Mouse (Mus musculus) megakaryocyte, embryonic 14.5 days (primary cell): ENCODE measurements around the gene Prr5l. TPM values are rescaled to one million over a fixed set of nuclear protein-coding genes. Genes with fewer than 3 reads are reported as not detected.

Experiments
- H3K27me3 ChIP-seq: replicated peaks from 2 replicates; pipeline ENCODE3; 2012; ENCODE audit warnings: inconsistent platforms
- H3K36me3 ChIP-seq: replicated peaks from 2 replicates; pipeline ENCODE3; 2012; ENCODE audit warnings: low read length, inconsistent platforms, mixed read lengths
- H3K4me1 ChIP-seq: 2 replicates; pipeline ENCODE4 v1.6.1; 2012; ENCODE audit warnings: inconsistent platforms
- H3K4me3 ChIP-seq: replicated peaks from 2 replicates; pipeline ENCODE3; 2012; ENCODE audit warnings: moderate library complexity, mild to moderate bottlenecking, inconsistent platforms
- H3K9me3 ChIP-seq: 2 replicates; pipeline ENCODE4 v1.6.1; 2012; ENCODE audit warnings: inconsistent platforms
- FLI1 ChIP-seq: IDR thresholded peaks from 2 replicates; pipeline ENCODE4 v1.6.1; 2012; ENCODE audit warnings: low read length, inconsistent platforms, mixed read lengths
- GATA1 ChIP-seq: IDR thresholded peaks from 3 replicates; pipeline ENCODE4 v1.6.1; 2012; ENCODE audit warnings: mixed read lengths, low read length, inconsistent platforms, borderline replicate concordance
- polyA plus RNA-seq: library from polyadenylated mRNA; stranded (reverse); fragments of >175 nt; gene quantifications from 2 replicates; pipeline ENCODE4 v1.2.3, GENCODE M21; 2012; ENCODE audit warnings: low replicate concordance; ENCODE audit not compliant: insufficient read depth

The Prr5l gene
- 44.1 and 158 TPM in 2 replicates for polyA plus RNA-seq

DNA sequence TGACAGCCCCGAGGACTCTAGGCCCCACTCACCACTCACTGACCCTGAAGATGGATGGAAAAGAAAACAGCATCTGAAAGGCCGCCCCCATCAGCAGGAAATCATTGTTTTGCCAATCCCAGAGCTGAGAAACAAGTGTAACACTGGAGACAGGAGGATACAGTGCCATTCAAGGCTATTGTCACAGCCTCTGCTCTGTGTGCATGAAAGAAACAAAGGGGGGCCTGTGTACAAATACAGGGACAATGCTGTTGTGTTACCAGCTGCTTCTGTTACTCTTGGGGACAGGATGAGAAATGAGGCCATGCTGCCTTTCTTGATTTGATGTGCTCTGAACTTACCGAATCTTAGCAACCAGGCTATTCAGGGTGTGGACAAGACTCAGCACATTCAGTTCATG lies at the start of gene Prr5l:
Gene Prr5l, minus strand, starts transcription at position 30 of the 400 bp plus-strand sequence.
- peaks cover 75% of the 10 kb centered on the region for H3K4me1 ChIP-seq
- TF ChIP-seq GATA1 (no peak), FLI1 (no peak)
- no peaks in the 10 kb centered on the region for H3K36me3 ChIP-seq
- peaks cover 2% of the 10 kb centered on the region for H3K27me3 ChIP-seq
- H3K4me3 ChIP-seq, result peak within 1 kb of the TSS; percentile 31
- H3K9me3 ChIP-seq, result no peaks in the 10 kb centered on the region

GRCm38 (mm10) chr2:101932169-101932936 lies 49.5 kb upstream of the Prr5l start:
- H3K36me3 ChIP-seq, result no peaks in the 10 kb centered on the region
- no peak for TF ChIP-seq FLI1
- no peak for TF ChIP-seq GATA1
- peaks cover 23% of the 10 kb centered on the region for H3K27me3 ChIP-seq
- no peak overlapping the region for H3K4me3 ChIP-seq
- H3K4me1 ChIP-seq, result no peaks in the 10 kb centered on the region
- H3K9me3 ChIP-seq, result no peaks in the 10 kb centered on the region

GRCm38 (mm10) chr2:101925591-101926188 lies 42.9 kb upstream of the Prr5l start:
- Histone ChIP-seq H3K4me3 (no peak overlapping the region), H3K4me1 (no peaks in the 10 kb centered on the region), H3K27me3 (peaks cover 22% of the 10 kb centered on the region), H3K9me3 (no peaks in the 10 kb centered on the region), H3K36me3 (no peaks in the 10 kb centered on the region)
- TF ChIP-seq FLI1 (no peak), GATA1 (no peak)

GRCm38 (mm10) chr2:101925183-101925582 lies 42.4 kb upstream of the Prr5l start:
- Histone ChIP-seq H3K9me3 (no peaks in the 10 kb centered on the region), H3K27me3 (peaks cover 18% of the 10 kb centered on the region), H3K36me3 (no peaks in the 10 kb centered on the region), H3K4me1 (no peaks in the 10 kb centered on the region), H3K4me3 (no peak overlapping the region)
- TF ChIP-seq FLI1 (no peak), GATA1 (no peak)

DNA sequence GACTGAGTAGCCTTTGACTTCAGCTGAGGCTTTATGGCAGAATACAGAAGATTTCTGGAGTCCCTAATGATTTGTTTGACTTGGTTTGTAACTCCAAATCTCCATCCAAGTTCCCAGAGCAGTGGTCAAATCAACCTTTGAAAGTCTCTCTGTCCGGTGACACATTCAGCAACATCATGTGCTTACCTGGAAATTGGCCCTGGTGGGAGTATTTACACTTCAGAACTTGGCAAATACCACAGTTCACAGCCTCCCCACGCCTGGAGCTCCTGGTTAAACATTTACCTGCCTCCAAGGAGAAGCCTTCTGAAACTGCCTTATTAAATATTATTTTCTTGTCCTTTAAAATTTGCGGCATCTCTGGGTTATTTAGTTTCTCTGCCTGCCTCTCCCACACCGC lies 40.4 kb upstream of the Prr5l start:
- TF ChIP-seq FLI1 (no peak), GATA1 (no peak)

DNA sequence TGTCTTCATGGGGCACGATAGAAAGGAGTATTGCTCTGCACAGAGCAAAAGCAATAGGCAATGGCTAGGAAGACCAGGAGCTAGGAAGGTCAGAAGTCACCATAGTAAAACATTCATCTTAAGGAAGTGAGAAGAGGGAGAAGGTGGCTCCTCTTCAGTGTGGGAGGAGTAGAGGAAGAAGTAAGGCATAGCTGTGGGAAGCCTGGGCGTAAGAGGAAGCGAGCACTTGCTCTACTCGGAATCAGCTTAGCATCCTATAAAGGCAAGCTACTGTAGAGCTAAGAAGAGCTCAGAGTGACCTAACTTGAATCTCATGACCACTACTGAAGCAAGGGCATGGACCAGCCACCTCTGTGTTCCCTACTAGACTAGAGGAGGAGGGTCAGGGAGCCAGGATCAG lies 39.5 kb upstream of the Prr5l start:
- TF ChIP-seq FLI1 (no peak), GATA1 (no peak)
- no peaks in the 10 kb centered on the region for H3K9me3 ChIP-seq

More for the DNA sequence above, 40.4 kb upstream of the Prr5l start:
- H3K4me1 ChIP-seq, result no peaks in the 10 kb centered on the region
- no peak overlapping the region for H3K4me3 ChIP-seq
- peaks cover 22% of the 10 kb centered on the region for H3K27me3 ChIP-seq
- H3K36me3 ChIP-seq, result no peaks in the 10 kb centered on the region
- no peaks in the 10 kb centered on the region for H3K9me3 ChIP-seq

DNA sequence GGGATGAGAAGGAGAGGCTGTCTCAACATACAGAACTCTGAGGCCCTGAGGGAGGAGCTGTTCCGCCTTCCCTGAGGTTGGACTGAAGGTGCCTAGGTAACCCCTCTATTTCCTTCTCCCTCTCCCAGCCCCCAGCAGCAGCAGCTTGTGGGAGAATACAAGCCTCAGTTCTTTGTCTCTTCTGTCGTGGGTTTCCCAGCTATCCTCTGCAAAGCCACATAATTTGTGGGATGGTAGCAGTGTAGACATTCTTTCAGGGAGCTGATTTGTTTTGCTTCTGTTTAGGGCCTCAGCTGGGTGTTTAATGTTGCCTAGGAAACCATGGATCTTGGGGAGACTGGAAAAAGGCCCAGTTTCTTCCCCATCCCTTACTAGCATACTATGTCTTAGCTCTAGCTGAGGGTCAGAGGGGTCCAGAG lies 37.3 kb upstream of the Prr5l start:
- no peaks in the 10 kb centered on the region for H3K4me1 ChIP-seq
- H3K4me3 ChIP-seq, result no peak overlapping the region
- no peaks in the 10 kb centered on the region for H3K36me3 ChIP-seq
- H3K27me3 ChIP-seq, result peaks cover 15% of the 10 kb centered on the region
- H3K9me3 ChIP-seq, result no peaks in the 10 kb centered on the region
- TF ChIP-seq GATA1 (no peak), FLI1 (no peak)

More for the DNA sequence above, 39.5 kb upstream of the Prr5l start:
- H3K27me3 ChIP-seq, result peaks cover 22% of the 10 kb centered on the region
- no peaks in the 10 kb centered on the region for H3K36me3 ChIP-seq
- no peaks in the 10 kb centered on the region for H3K4me1 ChIP-seq
- no peak overlapping the region for H3K4me3 ChIP-seq

DNA sequence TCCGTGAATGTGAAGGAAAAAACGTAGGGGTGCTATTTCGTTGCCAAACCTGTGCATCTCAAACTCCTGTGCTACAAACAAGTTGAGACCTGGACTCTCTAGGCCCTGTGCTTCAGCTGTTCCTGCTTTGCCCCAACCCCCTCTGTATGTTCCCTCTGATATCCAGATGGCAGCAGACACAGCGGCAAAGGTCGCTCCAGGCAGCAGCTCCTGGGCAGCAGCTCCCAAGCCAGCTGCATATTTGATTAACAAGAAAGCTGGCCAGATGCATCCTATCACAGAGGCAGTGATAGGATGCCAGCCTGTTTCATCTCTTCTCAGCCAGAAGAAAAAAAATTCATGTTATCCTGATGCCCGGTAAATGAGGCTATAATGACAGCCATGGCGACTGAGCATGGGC lies 35.7 kb upstream of the Prr5l start:
- TF ChIP-seq GATA1 (no peak), FLI1 (no peak)
- no peaks in the 10 kb centered on the region for H3K9me3 ChIP-seq
- H3K4me3 ChIP-seq, result no peak overlapping the region
- peaks cover 18% of the 10 kb centered on the region for H3K27me3 ChIP-seq
- H3K4me1 ChIP-seq, result no peaks in the 10 kb centered on the region
- H3K36me3 ChIP-seq, result no peaks in the 10 kb centered on the region

GRCm38 (mm10) chr2:101909326-101910080 lies 26.7 kb upstream of the Prr5l start:
- TF ChIP-seq GATA1, result no peak
- no peak for TF ChIP-seq FLI1
- Histone ChIP-seq H3K36me3 (peaks cover under 1% of the 10 kb centered on the region), H3K9me3 (0 out of 2 replicates have a peak, but pooled peaks cover 11% of the 10 kb centered on the region), H3K27me3 (peaks cover 27% of the 10 kb centered on the region), H3K4me3 (no peak overlapping the region), H3K4me1 (peaks cover 16% of the 10 kb centered on the region)
